Mouse (Mus musculus): ENCODE data around the gene Exoc3l4.

Exoc3l4 gene

DNA sequence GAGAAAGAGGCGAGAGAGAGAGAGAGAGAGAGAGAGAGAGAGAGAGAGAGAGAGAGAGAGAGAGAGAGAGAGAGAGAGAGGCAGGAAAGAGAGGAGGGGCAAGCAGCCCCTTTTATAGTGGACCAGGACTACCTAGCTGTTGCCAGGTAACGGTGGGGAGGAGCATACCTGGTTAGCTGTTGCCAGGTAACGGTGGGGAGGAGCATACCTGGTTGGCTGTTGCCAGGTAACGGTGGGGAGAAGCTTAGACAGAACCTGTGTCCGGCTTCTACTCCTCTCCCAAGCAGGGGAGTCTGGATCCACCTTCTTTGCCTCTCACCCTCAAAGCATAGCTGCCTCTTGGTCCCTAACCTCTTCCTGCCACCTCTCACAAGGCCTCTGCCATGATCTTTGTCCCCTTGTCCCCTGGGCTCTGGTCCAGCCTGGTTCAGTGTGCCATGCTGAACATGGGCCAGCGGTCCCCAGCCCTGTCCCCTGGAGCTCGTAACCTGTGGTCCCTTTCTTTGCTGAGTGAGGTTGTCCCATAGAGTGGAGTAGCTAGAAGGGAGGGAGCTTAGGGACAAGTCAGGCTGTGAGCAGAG lies 17.4 kb downstream of the Exoc3l4 start:
- DNase-seq (ENCODE audit: low read depth, low spot score): no peak

DNA sequence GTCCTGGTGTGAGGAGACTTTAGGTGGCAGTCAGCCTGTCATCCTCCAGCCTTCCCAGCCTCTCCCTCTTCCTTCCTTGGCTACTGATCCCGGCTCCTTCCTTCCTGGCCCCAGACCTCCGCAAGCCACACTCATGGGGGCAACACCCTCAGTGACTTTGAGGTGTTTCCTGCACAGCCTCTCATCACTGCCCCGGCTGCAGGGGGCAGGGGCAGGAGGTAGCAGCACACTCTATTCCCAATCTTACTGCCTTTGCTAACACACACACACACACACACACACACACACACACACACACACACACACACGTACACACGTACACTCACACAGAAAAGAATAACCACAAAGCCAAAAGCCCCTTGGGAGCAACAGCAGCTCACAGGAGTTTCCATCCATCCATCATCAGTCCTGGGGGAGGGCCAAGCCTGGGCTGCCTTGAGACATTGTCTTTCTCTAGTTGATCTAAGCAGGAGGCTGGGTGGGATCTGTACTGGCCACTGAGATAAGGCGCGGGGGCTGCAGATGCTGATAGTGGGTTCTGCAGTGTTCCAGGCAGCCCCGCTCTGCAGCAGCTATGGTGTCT lies 18.0 kb downstream of the Exoc3l4 start:
- no peak for DNase-seq (ENCODE audit: low read depth, low spot score)

DNA sequence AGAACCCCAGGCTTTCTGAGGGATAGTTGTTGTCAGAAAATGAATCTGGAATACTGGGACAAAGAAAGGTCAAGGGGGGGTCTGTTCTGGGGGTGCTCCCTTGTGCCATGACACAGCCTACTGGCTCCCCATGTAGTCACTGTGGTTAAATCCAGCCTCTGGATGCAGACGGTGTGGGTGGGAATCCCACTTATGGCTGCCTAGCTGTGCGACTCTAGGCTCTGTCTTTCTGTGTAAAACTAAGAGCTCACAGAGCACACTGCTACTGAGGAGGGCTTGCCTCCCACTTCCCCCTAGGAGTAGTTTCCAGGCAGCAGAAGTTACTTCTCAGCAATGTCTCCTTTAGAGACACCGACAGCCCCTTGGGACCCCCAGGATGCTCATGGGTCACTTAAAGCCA lies 19.4 kb downstream of the Exoc3l4 start:
- DNase-seq (ENCODE audit: low read depth, low spot score): no peak

DNA sequence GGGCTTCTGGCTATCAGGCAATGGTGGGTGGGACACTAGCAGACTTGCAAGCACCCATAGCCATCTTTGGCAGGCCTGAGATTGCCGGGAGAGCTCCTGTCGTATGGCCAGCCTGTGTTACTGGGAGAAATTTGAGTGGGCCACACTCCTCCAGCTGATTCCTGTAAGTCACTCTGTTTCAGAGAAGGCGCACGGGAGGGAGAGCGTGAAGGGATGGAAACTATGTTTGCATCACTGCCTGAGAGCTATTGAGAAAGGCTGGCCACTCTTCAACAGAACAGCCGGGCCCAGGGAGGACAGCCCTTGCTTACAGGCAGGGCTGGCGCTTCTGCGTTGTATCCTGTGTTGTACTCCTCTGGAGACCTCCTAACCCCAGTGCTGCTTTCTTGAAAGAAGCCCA lies 19.8 kb downstream of the Exoc3l4 start:
- DNase-seq (ENCODE audit: low read depth, low spot score): no peak

DNA sequence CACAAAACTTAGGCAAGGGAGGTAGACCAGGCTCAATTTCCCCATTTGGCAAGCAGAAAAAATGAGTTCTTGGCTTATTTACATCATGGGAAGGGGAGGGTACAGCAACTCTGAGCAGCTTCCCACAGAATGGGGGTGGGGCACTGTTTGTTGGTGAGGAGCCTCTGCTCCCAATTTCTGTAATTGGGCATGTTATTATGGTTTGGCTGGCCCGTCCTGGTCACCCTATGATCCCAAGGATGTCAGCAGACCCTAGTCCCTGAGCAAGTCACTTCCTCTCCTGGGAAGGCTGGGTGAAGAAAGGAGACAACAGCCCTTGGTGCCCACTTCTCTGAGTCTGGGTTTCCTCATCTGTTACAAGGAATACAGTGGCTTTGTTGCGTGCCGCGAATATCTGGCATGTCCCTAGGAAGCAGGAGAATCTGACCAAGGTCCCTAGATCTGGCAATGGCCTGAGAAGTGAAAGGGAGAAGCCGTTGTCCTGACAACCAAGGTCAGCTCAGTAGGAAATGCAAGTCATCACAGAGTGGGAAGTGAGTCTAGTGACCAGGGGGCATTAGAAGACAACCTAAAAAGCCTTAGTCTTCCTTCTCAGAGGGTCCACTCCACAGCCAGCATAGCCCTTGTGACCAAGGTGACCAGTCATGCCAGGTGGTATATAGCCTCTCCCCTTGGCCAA lies 20.5 kb downstream of the Exoc3l4 start:
- no peak for DNase-seq (ENCODE audit: low read depth, low spot score)

DNA sequence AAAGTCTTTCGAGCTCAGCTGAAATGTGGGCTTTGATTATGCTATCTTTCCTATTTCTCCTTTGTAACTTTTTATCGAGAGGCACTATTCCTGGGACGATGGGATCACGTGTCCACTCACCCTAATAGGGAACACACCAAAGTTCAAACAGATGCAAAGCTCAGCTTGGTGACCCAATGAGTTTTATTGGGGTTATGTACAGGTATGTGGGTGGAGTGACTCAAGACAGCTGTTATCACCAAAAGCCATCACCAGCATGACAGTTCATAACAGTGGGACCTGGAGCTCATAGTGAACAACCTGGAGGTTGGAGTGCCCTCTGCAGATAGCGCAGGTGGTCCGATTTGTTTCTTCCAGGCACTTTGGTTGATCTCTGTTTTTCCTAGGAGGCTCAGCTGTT lies 22.0 kb downstream of the Exoc3l4 start:
- no peak for DNase-seq (ENCODE audit: low read depth, low spot score)

DNA sequence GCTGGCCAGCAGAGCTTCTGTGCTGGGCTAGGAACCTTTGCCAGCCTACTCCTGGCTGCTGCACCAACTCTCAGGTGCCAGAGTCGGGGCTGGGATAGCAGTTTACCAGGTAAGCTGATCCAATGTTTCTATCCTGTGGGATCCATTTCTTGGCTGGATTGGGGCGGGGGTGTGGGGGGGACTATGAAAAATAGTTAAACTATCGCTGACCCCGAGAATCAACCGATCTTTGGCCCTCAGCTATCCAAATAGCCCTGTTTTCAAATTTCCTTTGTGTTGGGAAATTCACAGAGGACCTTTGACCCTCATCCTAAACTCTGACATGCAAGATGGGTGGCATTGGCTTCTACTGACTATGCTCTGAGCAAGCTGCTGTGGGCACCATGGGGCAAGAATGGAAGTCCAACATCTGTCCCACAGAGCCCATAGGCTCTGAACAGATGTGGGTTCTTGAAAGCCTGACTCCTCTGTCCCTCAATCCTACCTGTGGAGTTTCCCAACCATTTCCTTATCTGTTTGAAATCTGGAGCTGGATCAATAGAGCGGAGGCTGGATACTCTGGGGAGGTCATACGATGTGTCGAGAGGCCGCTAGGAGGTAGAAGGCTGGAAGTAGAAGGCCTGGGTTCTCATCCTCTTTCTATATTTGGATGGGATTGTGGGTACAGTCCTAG lies 24.0 kb downstream of the Exoc3l4 start:
- DNase-seq (ENCODE audit: low read depth, low spot score): no peak

DNA sequence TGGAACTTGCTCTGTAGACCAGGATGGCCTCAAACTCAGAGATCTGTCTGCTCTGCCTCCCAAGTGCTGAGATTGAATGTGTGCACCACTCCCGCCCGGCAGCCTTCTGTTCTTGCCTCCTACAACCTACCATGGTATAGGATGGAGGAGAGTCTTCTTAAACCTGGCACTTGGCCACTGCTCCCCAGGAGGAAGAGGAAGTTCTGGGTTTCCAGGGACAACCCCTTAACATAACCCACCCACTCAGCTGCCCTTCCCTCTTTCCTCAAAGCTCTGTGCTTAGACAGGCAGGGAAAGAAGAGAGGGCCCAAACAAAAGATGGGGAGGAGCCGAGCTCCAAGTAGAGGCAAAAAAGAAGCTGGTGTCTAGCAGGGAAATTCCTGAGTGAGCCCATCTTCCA lies 24.7 kb downstream of the Exoc3l4 start:
- no peak for DNase-seq (ENCODE audit: low read depth, low spot score)

DNA sequence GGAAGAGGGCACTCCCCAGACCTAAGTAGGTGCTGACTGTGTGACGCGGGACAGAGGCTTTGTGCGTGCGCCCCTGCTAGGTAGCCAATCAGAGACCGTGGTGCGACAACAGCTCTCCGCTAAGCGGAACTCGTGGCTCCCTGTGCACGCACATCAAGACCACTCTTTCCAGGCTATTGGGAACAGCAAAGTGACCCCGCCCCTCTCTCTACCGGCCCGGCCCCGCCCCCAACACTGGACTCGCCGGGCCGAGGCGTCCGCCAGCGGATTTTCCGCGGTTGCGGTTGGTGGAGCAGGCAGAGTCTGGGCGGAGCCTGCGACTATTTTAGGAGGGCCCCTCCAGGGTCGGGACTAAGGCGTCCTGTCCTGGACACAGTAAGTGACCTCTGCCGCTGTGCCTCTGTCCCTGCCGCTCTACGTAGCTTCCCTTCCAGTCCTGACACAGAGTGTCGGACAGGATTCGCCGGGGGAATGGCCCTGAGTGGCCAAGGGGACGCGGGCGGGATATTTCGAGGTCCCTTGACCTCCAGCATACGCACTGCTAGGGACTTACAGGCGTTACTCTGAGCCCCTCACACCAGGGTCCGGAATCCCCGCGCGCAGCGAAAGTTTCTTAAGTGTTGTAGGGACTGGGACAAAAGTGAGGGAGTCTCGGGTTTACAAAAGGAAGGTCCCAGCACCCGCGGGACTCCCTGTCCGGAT lies 25.6 kb downstream of the Exoc3l4 start, which contains the start of gene Tnfaip2:
Tnfaip2 (plus strand) TSS at position 161 of the 702 bp plus-strand sequence.
- no peak for DNase-seq (ENCODE audit: low read depth, low spot score)

DNA sequence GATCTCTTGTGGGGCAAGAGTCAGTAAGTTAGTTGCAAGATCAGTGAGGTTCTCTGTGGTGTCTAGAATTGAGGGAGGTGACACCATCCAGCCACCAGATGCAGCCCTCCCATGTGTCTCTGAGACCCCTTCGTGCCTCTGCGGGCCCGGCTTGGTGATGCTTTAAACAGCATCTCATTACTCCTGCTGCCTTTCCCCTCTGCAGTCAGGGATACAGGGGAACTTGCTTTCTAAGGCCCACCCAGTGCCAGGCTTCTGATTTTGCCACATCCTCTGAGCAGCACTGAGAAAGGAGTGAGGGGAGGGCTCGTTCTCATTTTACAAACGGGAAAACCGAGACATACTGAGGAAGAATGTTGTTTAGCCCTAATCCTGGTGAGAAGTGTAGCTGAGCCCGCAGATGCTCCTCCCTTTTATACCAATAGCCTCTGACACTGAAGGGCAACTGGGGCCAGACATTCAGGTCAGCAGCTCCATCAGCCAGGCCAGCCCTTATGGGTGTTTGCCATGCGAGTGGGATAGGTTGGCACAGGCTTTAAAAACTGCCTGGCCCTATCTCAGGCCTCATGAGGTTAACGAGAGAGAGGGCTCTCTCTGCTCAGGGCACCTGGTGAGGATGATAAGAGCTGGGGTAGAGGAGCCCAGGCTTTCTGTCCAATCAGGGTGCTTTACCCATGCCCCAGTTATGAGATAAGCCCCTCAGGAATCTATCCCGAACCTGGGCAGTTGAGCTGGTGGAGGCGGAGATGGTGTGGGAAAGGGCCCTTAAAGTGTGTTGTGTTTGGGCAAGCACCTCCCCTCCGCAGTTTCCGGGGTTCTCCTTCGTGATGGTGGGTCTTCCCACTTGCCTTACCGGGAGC lies 26.4 kb downstream of the Exoc3l4 start:
- DNase-seq (ENCODE audit: low read depth, low spot score): no peak

DNA sequence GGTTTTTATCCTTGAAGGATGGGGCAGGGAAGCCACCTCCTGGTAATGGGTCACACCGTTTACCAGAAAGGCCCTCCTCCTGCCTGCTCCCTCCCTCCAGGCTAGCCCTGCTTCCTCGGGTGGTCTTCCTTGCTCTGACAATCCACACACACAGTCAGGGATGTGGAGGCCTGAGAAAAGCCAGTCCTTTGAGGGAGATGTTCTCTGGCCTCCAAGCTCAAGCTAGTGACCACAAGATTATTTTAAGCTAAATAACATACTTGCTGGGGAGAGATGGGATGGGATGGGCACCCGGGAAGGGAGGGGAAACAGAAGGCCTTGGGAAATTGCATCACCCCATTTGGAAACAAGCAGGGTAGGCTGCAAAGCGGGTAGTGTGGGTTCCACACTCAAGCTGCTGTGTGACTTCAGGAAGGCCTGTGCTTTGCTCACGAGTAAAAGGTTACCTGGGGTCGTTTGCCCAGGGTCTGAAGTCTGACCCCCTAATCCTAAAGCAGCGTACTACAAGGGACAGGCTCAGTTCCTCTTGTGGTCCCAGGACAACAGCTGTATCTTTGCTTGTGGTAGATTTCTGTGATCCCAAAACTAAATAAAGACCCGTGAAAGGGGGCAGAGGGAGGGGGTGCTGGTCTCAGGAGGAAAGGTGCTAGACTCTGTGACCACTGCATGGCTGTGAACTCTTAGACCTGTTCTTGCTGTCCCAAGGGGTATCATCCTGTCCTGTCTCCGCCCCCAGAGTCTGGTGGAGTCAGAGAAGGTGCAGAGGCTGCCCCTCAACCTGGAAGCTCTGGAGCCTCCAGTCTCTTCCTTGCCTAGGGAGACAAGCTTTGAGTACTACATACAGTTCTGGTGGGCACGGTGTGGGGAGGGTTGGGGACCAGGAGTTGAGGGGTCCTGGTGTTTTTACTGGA lies 27.4 kb downstream of the Exoc3l4 start:
- DNase-seq (ENCODE audit: low read depth, low spot score): no peak

DNA sequence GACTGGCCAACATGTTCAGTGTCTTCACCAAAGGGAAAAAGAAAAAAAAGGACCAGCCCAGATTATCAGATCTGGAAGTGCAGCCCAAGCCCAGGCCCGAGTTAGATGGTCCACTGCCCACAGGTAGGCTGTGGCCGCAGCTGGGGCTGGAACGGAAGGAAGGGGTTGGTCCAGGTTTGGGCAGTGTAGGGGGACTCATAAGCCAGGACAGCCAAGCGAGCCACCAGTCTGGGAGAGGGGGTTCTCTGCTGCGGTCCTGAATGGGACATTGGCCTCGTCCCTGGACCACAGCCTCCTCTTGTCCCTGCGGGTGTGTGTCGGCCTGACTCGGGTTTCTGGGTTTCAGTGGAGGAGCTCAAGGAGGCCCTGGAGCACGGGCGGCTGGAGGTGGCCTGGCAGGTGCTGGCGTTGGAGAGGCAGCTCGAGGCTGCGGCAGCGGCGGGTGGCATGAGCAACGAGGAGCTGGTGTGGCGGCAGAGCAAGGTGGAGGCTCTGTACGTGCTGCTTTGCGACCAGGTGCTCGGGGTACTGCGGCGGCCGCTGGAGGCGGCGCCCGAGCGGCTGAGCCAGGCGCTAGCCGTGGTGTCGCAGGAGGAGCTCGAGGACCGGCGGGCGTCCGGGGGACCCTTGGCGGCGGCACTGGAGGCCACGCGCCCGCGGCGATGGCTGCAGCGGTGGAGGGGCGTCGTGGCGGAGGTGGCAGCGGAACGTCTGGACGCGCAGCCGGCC lies 28.5 kb downstream of the Exoc3l4 start:
- no peak for DNase-seq (ENCODE audit: low read depth, low spot score)

DNA sequence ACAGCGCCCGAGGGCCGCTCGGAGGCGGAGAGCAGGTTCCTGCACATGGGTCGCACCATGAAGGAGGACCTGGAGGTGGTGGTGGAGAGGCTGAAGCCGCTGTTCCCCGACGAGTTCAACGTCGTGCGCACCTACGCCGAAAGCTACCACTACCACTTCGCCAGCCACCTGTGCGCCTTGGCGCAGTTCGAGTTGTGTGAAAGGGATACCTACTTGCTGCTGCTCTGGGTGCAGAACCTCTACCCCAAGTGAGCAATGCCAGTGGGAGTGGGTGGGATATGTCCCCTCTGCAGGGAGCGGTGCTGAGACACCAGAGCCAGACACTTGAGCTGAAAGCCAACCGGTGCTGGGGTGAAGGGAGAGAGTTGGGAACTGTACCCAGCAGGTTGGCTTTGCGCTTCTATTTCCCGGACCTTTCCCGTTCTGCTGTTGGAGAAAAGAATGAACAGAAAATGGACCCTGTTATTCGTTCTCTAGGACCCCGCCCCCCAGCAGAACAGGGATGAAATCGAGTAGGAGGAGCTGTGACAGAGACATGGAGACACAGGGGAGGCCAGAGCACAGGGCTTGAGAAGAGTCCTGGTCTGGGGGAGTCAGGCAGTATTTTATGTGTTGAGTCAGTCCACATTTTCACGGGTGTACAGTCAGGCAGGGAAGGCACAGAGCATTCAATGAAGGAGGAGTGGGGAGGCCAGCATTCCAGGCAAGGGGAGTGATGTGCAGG lies 29.2 kb downstream of the Exoc3l4 start:
- DNase-seq (ENCODE audit: low read depth, low spot score): no peak

DNA sequence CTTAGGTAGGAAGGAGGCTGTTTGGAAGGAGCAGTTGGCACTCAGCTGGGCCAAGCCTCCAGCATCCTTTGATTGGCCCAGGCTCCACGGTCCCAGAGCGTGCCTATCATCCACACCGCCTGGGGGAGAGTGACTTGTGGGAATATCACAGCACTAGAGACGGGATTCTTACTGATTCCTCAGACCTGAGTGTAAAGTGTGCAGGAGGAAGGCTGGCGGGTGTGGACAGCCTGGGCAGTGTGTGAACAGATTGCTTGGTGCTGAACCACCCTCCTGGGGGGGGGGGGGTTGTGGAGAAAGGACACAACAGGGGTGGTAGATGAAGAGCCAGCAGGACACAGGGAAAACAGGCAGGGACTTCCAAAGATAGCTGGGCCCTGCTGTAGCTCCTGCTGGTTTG lies 29.9 kb downstream of the Exoc3l4 start:
- no peak for DNase-seq (ENCODE audit: low read depth, low spot score)

DNA sequence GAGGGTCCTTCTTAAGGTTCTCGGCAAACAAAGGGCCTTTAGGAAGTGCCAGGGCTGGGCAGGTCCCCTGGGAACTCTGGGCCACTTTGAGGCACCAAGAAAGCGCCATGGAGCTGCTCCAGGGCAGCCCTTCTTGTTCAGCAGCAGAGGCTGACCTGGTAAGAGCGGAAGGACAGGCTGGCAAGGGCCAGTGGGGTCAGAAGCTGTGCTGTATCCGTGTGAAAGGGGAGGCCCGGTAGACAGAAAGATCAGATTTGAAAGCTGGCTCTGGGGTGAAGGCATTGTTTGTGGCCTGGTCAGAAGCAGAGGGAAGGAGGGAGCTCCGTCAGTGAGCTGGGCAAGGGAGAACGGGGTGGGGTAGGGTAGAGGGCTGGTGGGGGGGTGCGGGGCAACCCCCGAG lies 30.5 kb downstream of the Exoc3l4 start:
- DNase-seq (ENCODE audit: low read depth, low spot score): no peak

DNA sequence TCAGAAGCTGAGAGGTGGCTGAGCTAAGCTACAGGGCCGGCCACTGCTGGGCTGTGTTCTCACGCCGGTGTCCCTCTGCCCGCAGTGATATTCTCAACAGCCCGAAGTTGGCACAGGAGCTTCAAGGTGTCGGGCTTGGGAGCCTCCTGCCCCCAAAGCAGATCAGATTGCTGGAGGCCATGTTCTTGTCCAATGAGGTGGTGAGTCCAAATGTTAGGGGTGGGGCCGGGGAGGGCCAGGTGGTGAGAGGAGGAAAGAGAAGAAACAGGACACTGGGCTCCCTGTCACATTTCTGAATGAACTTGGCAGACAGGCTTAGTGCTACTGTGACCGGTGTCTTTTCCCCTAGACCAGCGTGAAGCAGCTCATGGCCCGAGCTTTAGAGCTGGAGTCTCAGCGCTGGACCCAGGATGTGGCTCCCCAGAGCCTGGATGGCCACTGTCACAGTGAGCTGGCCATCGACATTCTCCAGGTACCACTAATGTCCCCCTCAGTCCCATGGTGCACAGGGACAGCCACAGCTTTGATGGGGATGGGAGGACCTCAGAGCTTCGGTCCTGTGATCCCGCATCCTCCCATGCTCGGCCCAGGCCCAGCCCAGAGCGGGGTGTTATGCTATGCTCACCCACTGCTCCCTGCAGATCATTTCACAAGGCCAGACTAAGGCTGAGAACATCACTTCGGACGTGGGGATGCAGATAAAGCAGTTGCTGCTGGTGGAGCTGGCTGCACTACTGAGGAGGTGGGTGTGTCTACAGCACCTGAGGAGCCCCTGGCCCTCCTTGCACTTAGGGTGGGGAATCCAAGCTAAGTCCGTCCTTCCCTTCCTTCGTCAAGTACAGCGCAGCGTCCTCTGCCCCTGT lies 31.3 kb downstream of the Exoc3l4 start:
- no peak for DNase-seq (ENCODE audit: low read depth, low spot score)

DNA sequence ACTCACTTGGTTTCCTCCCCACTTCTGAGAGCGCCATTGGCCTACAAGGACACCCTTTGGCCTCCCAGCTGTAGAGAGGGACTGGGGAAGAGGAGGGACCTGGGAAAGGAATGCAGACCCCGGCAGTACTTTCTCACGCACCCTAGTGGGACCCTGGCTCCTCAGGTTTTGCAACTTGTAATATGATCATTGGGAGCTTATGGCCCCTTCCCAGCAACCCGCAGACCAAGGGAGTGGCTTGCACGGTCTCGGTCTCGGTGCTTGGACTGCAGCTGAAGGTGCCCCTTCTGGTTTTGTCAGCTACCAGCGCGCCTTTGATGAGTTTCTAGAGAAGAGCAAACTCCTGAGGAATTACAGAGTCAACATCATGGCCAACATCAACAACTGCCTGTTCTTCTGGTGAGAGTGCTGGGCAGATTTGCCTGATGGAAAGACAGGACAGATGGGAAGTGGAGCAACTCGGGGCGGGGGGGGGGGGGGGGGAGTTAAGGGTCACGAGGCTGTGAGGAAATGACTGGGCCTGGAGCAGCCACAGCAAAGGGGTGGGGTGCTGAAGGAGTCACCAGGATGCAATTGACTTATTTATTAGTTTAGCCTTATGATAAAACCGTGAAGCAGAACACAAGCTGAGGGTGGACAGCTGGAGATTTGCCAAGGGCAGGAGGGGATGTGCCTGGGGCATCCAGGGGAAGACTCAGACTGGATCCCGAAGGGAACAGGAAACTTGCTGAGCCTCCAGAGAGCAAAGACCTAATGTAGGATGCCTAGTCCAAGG lies 32.3 kb downstream of the Exoc3l4 start:
- DNase-seq (ENCODE audit: low read depth, low spot score): no peak
